Mouse (Mus musculus): Measurements from ENCODE around the gene D17H6S53E. TPM values are rescaled to one million over a fixed set of nuclear protein-coding genes. Genes with fewer than 3 reads are reported as not detected.
A peak's percentile ranks its signal among the peaks of the same experiment; 100 is the strongest.

D17H6S53E gene
- polyA plus RNA-seq, 1 experiment from 2014 or later: 29.3 TPM

DNA sequence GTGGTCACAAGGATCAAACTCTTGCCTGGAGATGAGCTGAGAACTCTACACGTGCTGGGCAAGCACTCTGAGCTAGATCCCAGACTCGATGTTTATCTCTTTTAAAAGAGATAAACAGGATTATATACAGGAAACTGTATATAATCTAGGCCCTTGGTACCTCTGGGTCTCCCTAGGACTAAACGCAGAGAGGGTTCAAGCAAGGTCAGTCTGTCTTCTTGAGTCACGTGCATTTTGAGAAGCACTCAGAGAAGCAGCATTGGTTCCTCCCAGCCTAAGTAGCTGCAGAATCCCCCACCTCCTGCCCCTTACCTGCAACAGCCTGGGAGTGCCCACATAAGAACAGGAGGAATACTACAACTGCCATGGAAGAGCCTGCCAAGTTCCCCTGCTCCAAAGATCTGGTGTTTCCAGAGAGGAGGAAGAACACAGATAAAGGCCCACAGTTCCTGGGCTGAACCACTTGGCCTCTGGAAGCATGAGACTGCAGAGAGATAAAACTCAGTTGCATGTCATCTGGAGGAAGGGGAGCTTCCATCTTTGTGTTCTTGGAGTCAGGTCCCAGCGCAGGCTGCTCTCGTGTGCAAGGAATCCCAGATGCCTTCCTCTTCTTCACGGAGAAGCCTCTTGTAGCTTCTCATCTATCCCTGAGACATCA, 40.8 kb upstream of the D17H6S53E start, which contains the start of gene Ly6g6f:
Ly6g6f (minus strand) TSS at position 403 of the 658 bp plus-strand sequence.
- ATAC-seq: no peak
- CTCF ChIA-PET: interaction anchor here (0.9 to 1.8 kb wide), 3 partner anchors 13 to 64 kb away, joined by 3 to 5 read pairs (median 4); no protein-coding TSS in a partner anchor
- peaks cover 13% of the 10 kb centered on the region for H3K27me3 ChIP-seq
- TF ChIP-seq CTCF (IDR thresholded peaks at IDR 0.05): no peak
- in situ Hi-C loops (cut with MboI; ENCODE audit: low pct_unique_long_range_greater_than_20kb): loop anchor here (5.0 kb wide), 1 partner anchor 53 kb away; no protein-coding TSS in a partner anchor
- no peak for DNase-seq (ENCODE audit: low read depth, low spot score)
- POLR2A ChIA-PET: interaction anchor here (0.6 kb wide), 1 partner anchor 1243 kb away, joined by 3 read pairs; no protein-coding TSS in a partner anchor

DNA sequence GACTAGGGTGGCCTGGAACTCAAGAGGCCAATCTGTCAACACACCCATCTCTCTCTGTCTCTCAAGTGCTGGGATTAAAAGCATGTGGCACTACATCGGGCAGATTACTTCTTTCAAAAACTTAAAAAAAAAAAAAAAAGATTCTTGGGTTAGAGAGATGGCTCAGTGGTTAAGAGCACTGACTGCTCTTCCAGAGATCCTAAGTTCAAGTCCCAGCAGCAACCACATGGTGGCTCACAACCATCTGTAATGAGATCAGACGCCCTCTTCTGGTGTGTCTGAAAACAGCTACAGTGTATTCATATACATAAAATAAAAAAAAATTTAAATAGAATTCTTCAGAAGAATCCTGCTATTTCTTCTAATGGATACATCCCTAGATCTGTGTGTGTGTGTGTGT, 38.0 kb upstream of the D17H6S53E start:
- H3K27me3 ChIP-seq: peaks cover 6% of the 10 kb centered on the region
- ChIA-PET POLR2A (no interaction called here), CTCF (interaction anchor here (0.6 kb wide), 1 partner anchor 33 kb away, joined by 3 read pairs; no protein-coding TSS in a partner anchor)
- ATAC-seq (no peak), DNase-seq (ENCODE audit: low read depth, low spot score) (no peak)
- in situ Hi-C loops (cut with MboI; ENCODE audit: low pct_unique_long_range_greater_than_20kb): loop anchor here (5.0 kb wide), 1 partner anchor 56 kb away; no protein-coding TSS in a partner anchor
- TF ChIP-seq CTCF (IDR thresholded peaks at IDR 0.05): no peak

DNA sequence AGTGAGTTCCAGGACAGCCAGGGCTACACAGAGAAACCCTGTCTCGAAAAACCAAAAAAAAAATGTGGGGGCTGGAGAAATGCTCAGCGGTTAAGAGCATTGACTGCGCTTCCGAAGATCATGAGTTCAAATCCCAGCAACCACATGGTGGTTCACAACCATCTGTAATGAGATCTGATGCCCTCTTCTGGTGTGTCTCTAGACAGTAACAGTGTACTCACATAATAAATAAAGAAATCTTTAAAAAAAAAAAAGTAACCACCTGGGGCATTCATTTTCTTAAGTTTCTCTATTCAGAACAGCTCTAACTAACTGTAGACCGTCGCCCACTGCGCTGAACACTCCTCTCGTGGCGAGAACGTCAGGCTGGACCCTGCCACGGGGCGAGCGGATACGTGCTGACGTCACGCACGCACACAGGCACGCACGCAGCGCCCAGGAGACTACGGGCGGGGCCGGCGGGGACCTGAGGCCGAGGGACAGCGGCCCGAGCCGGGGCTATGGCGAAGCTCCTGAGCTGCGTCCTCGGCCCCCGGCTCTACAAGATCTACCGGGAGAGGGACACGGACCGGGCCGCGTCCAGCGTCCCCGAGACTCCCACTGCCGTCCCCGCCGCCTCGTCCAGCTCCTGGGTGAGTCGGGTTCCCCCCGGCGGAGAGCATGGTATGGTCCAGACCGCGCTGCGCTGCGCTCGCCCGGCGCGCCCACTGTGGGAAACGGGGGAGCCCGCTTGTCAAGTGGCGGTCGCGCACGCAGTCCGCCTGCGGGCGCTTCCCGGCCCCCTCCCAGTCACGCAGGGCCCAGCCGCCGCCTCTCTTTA, 37.1 kb upstream of the D17H6S53E start, which contains the start of gene Abhd16a:
Abhd16a (plus strand) TSS at position 439 of the 820 bp plus-strand sequence.
- peak; percentile 94 for ATAC-seq
- TF ChIP-seq CTCF (IDR thresholded peaks at IDR 0.05): no peak
- peak; percentile 31 for DNase-seq (ENCODE audit: low read depth, low spot score)
- peaks cover 6% of the 10 kb centered on the region for H3K27me3 ChIP-seq
- ChIA-PET POLR2A (interaction anchor here (0.8 to 1.2 kb wide), 3 partner anchors 9 to 35 kb away, joined by 3 to 4 read pairs (median 4); partner anchors contain the start of gene Mpig6b), CTCF (no interaction called here)
- in situ Hi-C loops (cut with MboI; ENCODE audit: low pct_unique_long_range_greater_than_20kb): loop anchor here (5.0 kb wide), 1 partner anchor 57 kb away; no protein-coding TSS in a partner anchor

DNA sequence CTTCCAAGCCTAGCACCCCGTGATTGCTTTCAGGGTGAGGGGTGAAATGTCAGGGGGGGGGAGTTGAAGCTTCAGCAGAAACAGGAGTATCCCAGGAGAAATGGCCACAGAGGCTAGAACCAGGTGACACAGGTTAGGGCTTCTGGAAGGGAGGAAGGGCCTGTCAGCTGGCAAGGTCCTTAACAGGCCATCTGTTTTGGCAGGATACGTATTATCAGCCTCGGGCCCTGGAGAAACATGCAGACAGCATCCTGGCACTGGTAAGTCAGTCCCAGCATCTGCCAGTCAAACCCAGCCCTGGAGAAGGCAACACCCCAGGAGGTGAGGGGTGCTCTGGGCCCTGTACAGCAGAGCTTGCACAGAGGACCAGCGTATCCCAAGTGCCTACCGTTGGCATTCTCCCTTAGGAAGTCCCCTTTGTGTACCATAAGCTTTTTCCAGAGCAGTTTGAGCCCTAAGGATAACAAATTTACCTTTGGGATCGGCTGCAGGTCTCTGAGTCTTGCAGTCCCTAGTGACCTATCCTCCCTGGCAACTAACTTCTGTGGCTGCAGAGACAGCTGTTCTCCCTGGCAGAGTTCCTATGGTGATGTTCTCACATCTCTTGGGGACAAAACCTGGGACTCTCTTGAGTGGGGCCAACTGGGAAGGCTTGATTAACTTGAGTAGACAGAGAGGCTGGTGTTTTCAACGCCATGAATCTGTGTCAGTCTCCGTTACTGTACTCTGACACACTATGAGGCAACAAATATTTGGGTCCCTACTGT, 35.8 kb upstream of the D17H6S53E start:
- H3K27me3 ChIP-seq: peaks cover 6% of the 10 kb centered on the region
- in situ Hi-C loops (cut with MboI; ENCODE audit: low pct_unique_long_range_greater_than_20kb): no loop called here
- no peak for TF ChIP-seq CTCF (IDR thresholded peaks at IDR 0.05)
- POLR2A ChIA-PET: interaction anchor here (0.6 kb wide), 1 partner anchor 92 kb away, joined by 3 read pairs; no protein-coding TSS in a partner anchor
- DNase-seq (ENCODE audit: low read depth, low spot score) (no peak), ATAC-seq (no peak)
- CTCF ChIA-PET: no interaction called here

DNA sequence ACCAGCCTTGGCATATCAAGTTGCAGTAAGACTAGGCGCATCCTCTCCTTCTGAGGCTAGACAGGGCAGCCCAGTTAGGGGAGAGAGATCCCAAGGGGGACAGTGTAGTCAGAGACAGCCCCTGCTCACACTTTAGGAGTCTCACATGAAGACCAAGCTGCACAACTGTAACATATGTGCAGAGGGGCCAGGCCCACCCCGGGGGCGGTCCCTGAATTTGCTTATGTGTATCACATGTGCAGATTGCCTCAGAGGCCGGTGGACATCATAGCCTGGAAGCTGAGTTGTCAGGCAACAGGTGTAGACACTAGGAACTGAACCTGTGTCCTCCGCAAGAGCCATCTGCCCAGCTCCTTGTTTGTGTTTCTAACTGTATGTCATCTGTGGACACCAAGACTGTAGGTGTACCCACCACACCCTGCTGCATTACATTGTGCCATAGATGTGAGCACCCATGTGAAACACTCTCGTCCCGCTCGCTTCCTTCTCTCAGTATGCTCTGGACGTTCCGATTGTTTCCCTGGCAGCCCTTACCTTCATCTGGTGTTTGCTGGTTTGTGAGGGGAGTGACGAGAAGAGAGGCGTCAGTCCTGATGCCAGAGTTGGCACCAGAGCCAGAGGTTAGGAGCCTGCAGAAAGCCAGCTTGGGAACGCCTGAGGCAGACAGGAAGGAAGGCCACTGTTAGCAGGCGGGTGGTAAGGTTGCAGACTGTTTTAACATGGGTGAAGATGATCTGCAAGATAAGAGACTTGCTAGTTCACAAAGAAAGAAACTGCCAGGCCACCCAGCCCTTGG, 33.6 kb upstream of the D17H6S53E start:
- POLR2A ChIA-PET: no interaction called here
- ATAC-seq: no peak

DNA sequence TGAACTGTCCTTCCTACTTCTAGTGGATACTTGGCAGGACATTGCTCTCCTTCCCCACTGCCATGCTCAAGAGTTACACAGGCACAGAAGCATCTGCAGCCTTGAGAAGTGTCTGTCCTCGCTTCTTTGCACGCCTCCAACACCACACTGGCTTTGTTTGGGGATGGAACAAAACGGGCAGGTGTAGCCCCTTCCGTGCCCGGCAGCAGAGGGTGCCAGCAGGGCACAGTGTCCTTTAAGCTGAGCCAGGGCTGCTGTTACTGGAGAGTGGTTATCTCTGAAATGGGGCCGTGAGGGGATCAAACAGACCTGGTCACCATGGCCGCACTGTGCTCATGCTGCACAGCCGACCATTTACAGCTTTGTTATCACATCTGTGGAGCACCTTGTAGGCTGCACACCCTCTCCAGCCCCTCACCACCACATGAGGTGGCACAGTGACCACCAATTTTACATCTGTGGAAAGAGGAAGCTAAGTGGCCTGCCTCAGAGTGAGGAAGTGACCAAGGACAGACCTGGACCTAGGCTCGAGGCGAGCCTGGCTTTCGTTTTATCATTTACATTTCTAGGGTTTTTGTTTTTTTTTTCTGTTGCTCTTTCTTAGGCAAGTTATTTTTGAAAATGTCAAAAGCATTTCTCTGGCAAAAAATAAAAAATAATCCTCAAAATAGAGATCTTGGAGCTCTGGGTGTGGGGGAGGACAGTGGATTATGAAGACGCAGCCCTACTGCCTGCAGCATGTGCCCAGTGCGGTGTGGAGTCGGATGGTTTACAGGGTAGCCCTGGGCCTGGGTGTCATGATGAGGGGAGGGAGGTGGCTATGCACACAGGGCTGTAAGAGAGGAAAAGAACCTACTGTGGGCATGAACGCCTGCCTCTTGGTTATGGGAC, 31.5 kb upstream of the D17H6S53E start:
- no peak for ATAC-seq
- no peak for TF ChIP-seq CTCF (IDR thresholded peaks at IDR 0.05)
- CTCF ChIA-PET: interaction anchor here (1.3 kb wide), 1 partner anchor 27 kb away, joined by 3 read pairs; the partner anchor contains the start of genes Csnk2b and Gpank1
- POLR2A ChIA-PET: interaction anchor here (0.5 to 1.0 kb wide), 2 partner anchors 31 to 69 kb away, joined by 3 read pairs; partner anchors contain the start of gene D17H6S53E
- H3K27me3 ChIP-seq: no peaks in the 10 kb centered on the region
- in situ Hi-C loops (cut with MboI; ENCODE audit: low pct_unique_long_range_greater_than_20kb): no loop called here
- no peak for DNase-seq (ENCODE audit: low read depth, low spot score)

More for the DNA sequence above, 33.6 kb upstream of the D17H6S53E start:
- DNase-seq (ENCODE audit: low read depth, low spot score): no peak
- in situ Hi-C loops (cut with MboI; ENCODE audit: low pct_unique_long_range_greater_than_20kb): no loop called here
- no peak for TF ChIP-seq CTCF (IDR thresholded peaks at IDR 0.05)
- CTCF ChIA-PET: no interaction called here
- H3K27me3 ChIP-seq: no peaks in the 10 kb centered on the region

DNA sequence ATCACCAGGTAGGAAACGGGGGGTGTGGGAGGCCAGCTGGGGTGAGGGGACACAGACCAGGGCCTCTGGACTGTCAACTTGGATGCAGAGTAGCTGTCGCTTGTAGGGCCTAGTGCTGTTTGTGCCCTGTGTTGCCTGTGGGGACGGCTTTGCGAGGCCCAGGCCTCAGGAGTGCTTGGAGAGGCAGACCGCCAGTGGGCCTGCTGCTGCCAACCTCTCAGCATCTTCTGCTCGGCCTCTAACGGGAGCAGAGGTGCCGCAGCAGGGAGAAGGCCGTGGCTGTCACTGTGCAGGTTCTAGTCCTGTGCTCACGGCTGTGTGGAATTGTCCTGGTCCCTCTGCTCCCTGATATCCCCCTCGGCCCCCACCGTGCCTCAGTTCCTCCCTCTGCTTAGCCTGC, 29.6 kb upstream of the D17H6S53E start:
- no peak for ATAC-seq
- in situ Hi-C loops (cut with MboI; ENCODE audit: low pct_unique_long_range_greater_than_20kb): no loop called here
- no peak for DNase-seq (ENCODE audit: low read depth, low spot score)
- no peak for TF ChIP-seq CTCF (IDR thresholded peaks at IDR 0.05)
- no peaks in the 10 kb centered on the region for H3K27me3 ChIP-seq
- ChIA-PET CTCF (interaction anchor here (1.1 kb wide), 1 partner anchor 9 kb away, joined by 4 read pairs; no protein-coding TSS in a partner anchor), POLR2A (no interaction called here)

DNA sequence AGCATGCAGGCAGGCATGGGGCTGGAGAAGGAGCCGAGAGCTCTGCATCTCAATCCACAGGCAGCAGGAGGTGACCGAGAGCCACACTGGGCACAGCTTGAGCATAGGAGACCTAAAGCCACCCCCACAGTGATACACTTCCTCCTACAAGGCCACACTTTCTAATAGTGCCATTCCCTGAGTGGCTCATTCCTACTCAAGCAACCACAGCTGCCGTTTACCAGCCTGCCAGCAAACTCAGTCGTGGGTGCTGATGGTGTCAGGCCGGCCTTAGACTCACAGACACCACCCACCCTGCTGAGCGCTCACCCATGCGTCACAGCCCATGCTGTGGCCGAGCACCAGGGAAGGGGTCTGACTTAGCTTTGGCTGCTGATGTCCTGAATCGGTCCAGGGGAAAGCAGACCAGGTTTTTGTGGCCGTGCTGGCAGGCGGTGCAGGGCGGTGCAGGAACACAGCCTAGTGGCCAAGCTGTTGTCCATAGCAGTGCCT, 29.0 kb upstream of the D17H6S53E start:
- no peak for DNase-seq (ENCODE audit: low read depth, low spot score)
- POLR2A ChIA-PET: interaction anchor here (1.1 kb wide), 1 partner anchor 19 kb away, joined by 4 read pairs; no protein-coding TSS in a partner anchor
- no peak for TF ChIP-seq CTCF (IDR thresholded peaks at IDR 0.05)
- no peak for ATAC-seq
- in situ Hi-C loops (cut with MboI; ENCODE audit: low pct_unique_long_range_greater_than_20kb): no loop called here
- no peaks in the 10 kb centered on the region for H3K27me3 ChIP-seq
- CTCF ChIA-PET: interaction anchor here (0.7 kb wide), 1 partner anchor 75 kb away, joined by 3 read pairs; no protein-coding TSS in a partner anchor
